Mouse (Mus musculus) cerebellum, postnatal 25 days (tissue): Measurements from ENCODE around the gene Fam81b.

Experiments
- DNase-seq, 2 experiments: peaks; one replicate each; pipeline ENCODE4 v3.0.0; 2021; ENCODE audit warnings: mixed read lengths in 2 of 2

Fam81b gene

DNA sequence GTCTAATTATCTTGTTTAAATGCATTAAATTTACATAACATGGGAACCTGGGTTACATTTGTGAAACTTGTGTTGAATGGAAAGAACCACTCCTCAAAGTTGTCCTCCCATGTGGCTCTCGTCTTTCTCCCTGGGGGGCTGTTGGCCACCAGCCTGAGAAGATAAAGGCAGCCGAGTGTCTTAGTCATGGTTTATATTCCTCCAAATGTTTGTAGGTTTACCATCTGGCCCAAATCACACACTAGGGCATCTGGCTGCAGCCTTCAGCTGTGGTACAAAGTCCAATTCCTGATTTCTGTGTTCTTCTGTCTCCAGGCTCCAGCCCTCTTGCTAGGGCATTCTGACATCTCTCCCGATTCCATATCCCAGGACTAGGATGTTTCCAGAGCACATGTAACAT, 114.6 kb downstream of the Fam81b start:
- DNase-seq, result peak; percentile 41 to 51

DNA sequence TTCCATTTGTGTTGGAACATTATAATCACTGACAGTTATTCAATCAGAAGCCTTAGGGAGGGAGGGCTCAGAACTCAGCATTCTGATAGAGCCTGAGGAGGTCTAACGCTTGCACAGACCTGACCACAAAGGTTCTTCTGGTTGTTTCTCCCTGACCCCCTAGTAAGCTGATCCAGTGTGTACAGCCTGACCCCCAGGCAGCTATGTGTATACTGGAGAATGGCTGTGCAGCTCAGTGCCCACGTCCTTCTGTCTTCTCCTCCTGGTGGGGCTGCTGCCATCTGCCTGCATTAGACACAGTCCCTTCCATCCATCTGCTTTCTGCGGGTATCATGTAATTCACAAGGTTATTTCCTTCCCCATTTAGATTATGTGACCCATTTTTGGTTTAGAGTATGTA, 115.7 kb downstream of the Fam81b start:
- peak; percentile 76 to 78 for DNase-seq

DNA sequence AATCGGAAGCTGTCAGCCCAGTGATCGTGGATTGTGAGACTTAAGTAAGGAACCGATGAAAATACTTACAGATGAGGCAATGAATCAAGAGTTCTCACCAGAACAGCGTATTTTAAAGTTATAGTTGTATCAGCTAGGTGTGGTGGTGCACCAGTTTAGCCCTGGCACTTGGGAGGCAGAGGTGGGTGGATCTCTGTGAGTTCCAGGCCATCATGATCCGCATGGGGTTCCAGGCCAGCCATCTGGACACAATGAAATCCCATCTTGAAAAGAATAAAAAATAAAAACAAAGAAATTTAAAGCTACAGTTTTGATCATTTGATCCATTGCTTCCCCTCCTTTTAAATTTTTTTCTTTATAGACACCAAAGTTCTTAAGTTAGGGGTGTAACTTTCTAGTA, 117.2 kb downstream of the Fam81b start:
- peak; percentile 45 to 55 for DNase-seq

DNA sequence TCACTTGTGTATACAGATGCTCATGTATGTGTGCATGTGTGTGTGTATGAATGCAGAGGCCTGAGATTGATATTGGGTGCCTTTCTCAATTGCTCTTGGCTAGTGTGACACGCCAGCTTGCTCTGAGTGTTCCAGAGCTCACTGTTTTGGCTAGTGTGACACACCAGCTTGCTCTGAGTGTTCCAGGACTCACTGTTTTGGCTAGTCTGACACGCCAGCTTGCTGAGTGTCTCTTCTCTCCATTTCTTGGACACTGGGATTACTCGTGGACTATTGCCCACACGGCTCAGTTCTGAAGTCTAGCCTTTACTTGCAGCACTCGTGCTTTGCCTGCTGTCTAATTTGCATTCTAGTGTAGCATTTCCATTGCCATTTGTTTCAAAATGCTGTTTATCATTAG, 126.2 kb downstream of the Fam81b start:
- DNase-seq, result peak; percentile 49 to 63

GRCm38 (mm10) chr13:76174297-76174696, 130.6 kb downstream of the Fam81b start:
- DNase-seq, result no peak

GRCm38 (mm10) chr13:76160587-76160986, 144.3 kb downstream of the Fam81b start:
- DNase-seq, result no peak

- DNase-seq, result no peak
Measured at GRCm38 (mm10) chr13:76157508-76157907, 147.4 kb downstream of the Fam81b start.

GRCm38 (mm10) chr13:76157099-76157498, 147.8 kb downstream of the Fam81b start:
- no peak for DNase-seq
